Mouse (Mus musculus) ES-E14 (cell line): ENCODE measurements around the gene Ulk4. TPM values are rescaled to one million over a fixed set of nuclear protein-coding genes. Genes with fewer than 3 reads are reported as not detected.

Experiments
- DNase-seq: peaks from one replicate; pipeline ENCODE4 v3.0.0-alpha.2; 2013; ENCODE audit warnings: low read depth, low spot score
- H3K27ac ChIP-seq: 2 replicates; pipeline ENCODE4 v1.5.1; 2012; ENCODE audit warnings: low read depth, mild to moderate bottlenecking, low read length, moderate library complexity, mixed read lengths; ENCODE audit not compliant: poor library complexity, insufficient read depth, severe bottlenecking
- H3K36me3 ChIP-seq: 2 replicates; pipeline ENCODE4 v1.6.1; 2012; ENCODE audit warnings: mild to moderate bottlenecking, low read length, moderate library complexity, mixed read lengths; ENCODE audit not compliant: control insufficient read depth, poor library complexity, insufficient read depth, severe bottlenecking
- H3K4me1 ChIP-seq, 2 experiments: fragments of 150-350 bp in 1 of 2; sonication (generic) in 1 of 2; 2 replicates each; pipeline ENCODE4 v1.6.1; 2012; ENCODE audit warnings: low read length in 2 of 2, mild to moderate bottlenecking in 1 of 2, mixed read lengths in 1 of 2; ENCODE audit not compliant: control insufficient read depth in 2 of 2, insufficient read depth in 2 of 2, poor library complexity in 1 of 2
- H3K4me3 ChIP-seq, 2 experiments: fragments of 150-350 bp in 1 of 2; sonication (generic) in 1 of 2; 2 replicates each; pipeline ENCODE4 v1.5.1; 2012; ENCODE audit warnings: low read length in 2 of 2, low read depth in 1 of 2, mild to moderate bottlenecking in 1 of 2, mixed read lengths in 1 of 2; ENCODE audit not compliant: insufficient read depth in 1 of 2, poor library complexity in 1 of 2, severe bottlenecking in 1 of 2
- H3K9ac ChIP-seq: 2 replicates; pipeline ENCODE4 v1.6.1; 2012; ENCODE audit warnings: low read depth, mild to moderate bottlenecking, low read length, mixed read lengths; ENCODE audit not compliant: poor library complexity, insufficient read depth, severe bottlenecking
- H3K9me3 ChIP-seq: fragments of 150-350 bp; sonication (generic); 2 replicates; pipeline ENCODE4 v1.6.1; 2012; ENCODE audit warnings: low read depth, mild to moderate bottlenecking, low read length; ENCODE audit not compliant: control insufficient read depth, insufficient read depth
- CHD2 ChIP-seq: IDR thresholded peaks from 2 replicates; pipeline ENCODE4 v1.6.1; 2014; ENCODE audit warnings: mild to moderate bottlenecking, low read depth, low read length, inconsistent platforms
- HCFC1 ChIP-seq: IDR thresholded peaks from 2 replicates; pipeline ENCODE4 v1.6.1; 2012; ENCODE audit warnings: low read length, inconsistent platforms, borderline replicate concordance; ENCODE audit not compliant: insufficient read depth
- MAFK ChIP-seq: IDR thresholded peaks from 2 replicates; pipeline ENCODE4 v1.6.1; 2014; ENCODE audit warnings: mild to moderate bottlenecking, low read depth, low read length, inconsistent platforms; ENCODE audit not compliant: insufficient read depth
- ZC3H11A ChIP-seq: IDR thresholded peaks from 2 replicates; pipeline ENCODE4 v1.6.1; 2012; ENCODE audit warnings: low read depth, mild to moderate bottlenecking, inconsistent platforms, low read length, borderline replicate concordance
- ZNF384 ChIP-seq: IDR thresholded peaks from 2 replicates; pipeline ENCODE4 v1.6.1; 2012; ENCODE audit warnings: low read depth, low read length, inconsistent platforms
- in situ Hi-C, 2 experiments: fragments of 600-800 bp; cut with MboI; formaldehyde crosslinking; loops; one replicate each; pipeline ENCODE4 v1.15.1; 2025; ENCODE audit warnings: low sequenced_read_pairs in 2 of 2, inconsistent platforms in 1 of 2; ENCODE audit not compliant: unreplicated experiment in 2 of 2
- total RNA-seq: library from RNA; depleted of rRNA; stranded (reverse); fragments of 300-350 nt; gene quantifications from 2 replicates; pipeline ENCODE4 v1.2.3, GENCODE M21; 2012

Gene Ulk4
- total RNA-seq, 1 experiment = 31.5 TPM

DNA sequence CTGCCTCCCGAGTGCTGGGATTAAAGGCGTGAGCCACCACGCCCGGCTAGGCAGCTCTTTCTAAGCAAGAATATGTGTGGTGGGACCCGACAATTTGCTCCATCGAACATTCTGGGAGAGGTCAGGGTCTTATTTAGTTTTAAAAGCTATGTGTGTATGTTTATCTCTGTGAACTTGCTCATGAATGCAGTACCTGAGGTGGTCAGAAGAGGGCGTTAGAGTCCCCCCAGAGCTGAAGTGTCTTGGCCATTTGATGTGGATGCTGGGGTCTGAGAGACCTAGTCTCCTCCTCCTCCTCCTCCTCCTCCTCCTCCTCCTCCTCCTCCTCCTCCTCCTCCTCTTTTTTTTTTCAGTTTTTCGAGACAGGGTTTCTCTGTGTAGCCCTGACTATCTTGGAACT is 25.5 kb upstream of the Ulk4 start:
- Histone ChIP-seq H3K4me3 (no peak overlapping the region), H3K36me3 (no peaks in the 10 kb centered on the region; the same call in 1 of the 2 replicates), H3K4me1 (peaks cover 11 to 38% of the 10 kb centered on the region in 2 experiments), H3K27ac (no peak overlapping the region), H3K9ac (no peak overlapping the region), H3K9me3 (no peaks in the 10 kb centered on the region)
- TF ChIP-seq ZNF384 (no peak), CHD2 (no peak), HCFC1 (no peak), ZC3H11A (no peak), MAFK (no peak)
- in situ Hi-C loops = loop anchor here in 1 of 2 experiments (5.0 kb wide), 1 partner anchor 50 kb away; no protein-coding TSS in a partner anchor
- DNase-seq = no peak

DNA sequence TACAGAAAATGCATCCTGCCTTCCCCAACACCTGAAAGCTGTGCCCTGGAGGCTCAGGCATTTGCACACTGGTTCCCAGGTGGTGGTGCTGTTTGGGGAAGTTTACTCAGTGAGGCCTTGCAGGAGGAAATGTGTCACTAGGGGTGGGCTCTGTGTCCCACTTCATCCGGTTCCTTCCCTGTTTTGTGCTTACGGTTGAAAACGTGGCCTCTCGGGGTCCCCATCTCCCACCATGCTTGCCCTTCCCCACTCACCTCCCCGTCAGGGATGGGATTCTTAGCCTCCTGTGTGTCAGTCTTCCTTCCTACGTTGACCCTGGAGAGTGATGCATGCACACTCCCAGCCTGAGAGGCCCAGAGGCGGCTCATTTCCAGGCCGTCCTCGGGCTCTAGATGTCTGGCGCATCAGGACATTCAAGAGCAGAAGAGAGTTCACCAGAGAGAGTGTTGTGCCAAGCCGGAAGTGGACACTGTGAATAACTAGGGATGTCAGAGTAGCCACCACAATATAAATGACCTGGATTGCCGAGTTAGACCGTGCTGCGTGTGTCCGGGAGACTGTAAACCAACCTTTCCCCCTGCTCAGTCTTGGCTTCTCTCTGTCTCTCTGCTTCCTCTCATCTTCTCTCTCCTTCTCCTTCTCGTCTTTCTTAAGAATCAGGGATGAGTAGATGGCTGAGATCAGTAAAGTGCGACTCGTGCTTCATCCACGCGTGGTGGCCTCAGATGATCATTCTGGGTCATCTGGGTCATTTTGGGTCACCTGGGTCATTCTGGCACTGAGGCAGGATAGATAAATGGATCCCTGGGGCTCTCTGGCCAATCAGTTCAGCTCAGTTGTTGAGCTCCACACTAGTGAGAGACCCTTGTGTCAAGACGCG is 24.3 kb upstream of the Ulk4 start:
- Histone ChIP-seq H3K36me3 (no peaks in the 10 kb centered on the region; the same call in 1 of the 2 replicates), H3K27ac (peak overlapping the region; percentile 20; the same call in 1 of the 2 replicates), H3K9ac (peak overlapping the region; percentile 68), H3K9me3 (no peaks in the 10 kb centered on the region), H3K4me1 (peaks cover 12 to 32% of the 10 kb centered on the region in 2 experiments), H3K4me3 (peak overlapping the region; percentile 54 to 60)
- no peak for TF ChIP-seq ZNF384
- no peak for TF ChIP-seq CHD2
- no peak for TF ChIP-seq HCFC1
- no peak for TF ChIP-seq MAFK
- TF ChIP-seq ZC3H11A = no peak
- in situ Hi-C loops = loop anchor here in 1 of 2 experiments (5.0 kb wide), 1 partner anchor 51 kb away; no protein-coding TSS in a partner anchor
- DNase-seq = no peak

DNA sequence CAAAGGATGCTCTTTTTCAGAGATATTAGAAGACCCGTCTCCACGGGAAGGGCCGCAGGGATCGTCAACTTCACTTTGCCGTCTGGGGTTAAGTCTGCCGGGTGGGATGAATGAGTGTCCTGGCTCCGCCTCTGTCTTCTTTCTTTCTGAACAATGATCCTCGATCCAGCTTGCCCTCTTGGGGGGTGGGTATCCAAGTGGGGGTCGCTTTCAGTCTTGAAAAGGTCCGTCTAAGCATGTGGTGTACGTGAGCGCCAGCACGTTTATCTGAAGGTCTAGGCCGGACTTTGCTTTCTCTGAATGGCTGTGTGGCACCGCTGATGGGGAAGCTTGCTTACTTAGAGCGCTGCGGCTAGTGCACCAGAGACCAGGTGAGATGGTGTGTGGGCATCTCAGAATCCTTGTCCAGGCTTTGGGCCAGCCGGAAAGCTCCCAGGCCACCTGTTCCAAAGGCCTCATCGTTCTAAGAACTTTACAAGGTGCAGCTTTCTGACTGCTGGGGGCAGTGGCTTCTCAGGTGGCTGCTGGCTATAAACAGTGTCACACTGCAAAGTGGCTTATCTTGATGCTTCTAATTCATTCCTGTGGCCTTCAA is 23.1 kb upstream of the Ulk4 start:
- H3K4me1 ChIP-seq = peaks cover 12 to 32% of the 10 kb centered on the region in 2 experiments
- no peaks in the 10 kb centered on the region; the same call in 1 of the 2 replicates for H3K36me3 ChIP-seq
- no peak overlapping the region for H3K27ac ChIP-seq
- no peaks in the 10 kb centered on the region for H3K9me3 ChIP-seq
- TF ChIP-seq ZNF384 (no peak), MAFK (no peak), ZC3H11A (no peak), HCFC1 (no peak), CHD2 (no peak)
- DNase-seq = no peak
- peak overlapping the region; percentile 46; the same call in 1 of the 2 replicates for H3K9ac ChIP-seq
- H3K4me3 ChIP-seq = peak overlapping the region; percentile 11 to 42; a peak in 3 of 4 replicates
- in situ Hi-C loops = loop anchor here in 1 of 2 experiments (5.0 kb wide), 1 partner anchor 52 kb away; no protein-coding TSS in a partner anchor

DNA sequence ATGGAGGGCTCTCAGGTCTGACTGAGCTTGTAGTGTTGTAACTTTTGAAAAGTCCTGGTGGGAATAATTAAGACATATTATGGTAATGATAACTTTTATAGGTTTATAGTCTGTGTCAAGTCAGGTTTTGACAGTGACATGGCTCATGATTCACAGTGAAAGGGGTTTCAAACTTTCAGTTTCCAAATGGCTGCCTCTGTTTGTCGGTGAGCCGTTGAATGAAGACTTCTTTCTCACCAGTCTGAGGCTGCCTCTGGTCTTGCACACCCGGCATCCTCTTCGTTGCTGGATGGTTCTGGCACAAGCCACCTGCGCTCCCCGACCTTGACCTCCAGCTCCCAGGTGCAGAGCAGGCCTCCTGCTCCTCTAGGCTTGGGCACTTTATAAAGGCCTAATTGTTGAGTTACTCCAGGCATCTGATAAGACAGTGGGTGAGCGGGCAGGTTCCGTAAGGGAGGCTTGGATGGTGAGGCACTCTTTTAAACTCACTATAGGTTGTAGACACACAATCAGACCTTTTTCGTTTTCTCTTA is 22.3 kb upstream of the Ulk4 start:
- in situ Hi-C loops = no loop called here
- no peak overlapping the region for H3K9ac ChIP-seq
- no peaks in the 10 kb centered on the region; the same call in 1 of the 2 replicates for H3K36me3 ChIP-seq
- H3K4me3 ChIP-seq = peak overlapping the region; percentile 5 to 11; a peak in 2 of 4 replicates
- DNase-seq = no peak
- peaks cover 12 to 30% of the 10 kb centered on the region in 2 experiments; a peak in 3 of 4 replicates for H3K4me1 ChIP-seq
- no peak overlapping the region for H3K27ac ChIP-seq
- no peaks in the 10 kb centered on the region for H3K9me3 ChIP-seq
- TF ChIP-seq ZNF384 (no peak), ZC3H11A (no peak), CHD2 (no peak), HCFC1 (no peak), MAFK (no peak)
